Mouse (Mus musculus) liver, embryonic 11.5 days (tissue): Measurements from ENCODE around the gene Cacna2d4. TPM values are rescaled to one million over a fixed set of nuclear protein-coding genes. Genes with fewer than 3 reads are reported as not detected.

Experiments
- ATAC-seq: fragments of 200-750 bp; cut with Nextera tagmentation; replicated peaks from 2 replicates; pipeline ENCODE4 v1.8.0; 2017; ENCODE audit warnings: moderate number of reproducible peaks, mild to moderate bottlenecking, moderate TSS enrichment, moderate library complexity; ENCODE audit not compliant: low FRiP score
- DNase-seq: peaks from one replicate; pipeline ENCODE4 v3.0.0-alpha.2; 2017; ENCODE audit warnings: low spot score
- H3K27ac ChIP-seq: fragments of 300-500 bp; sonication (generic); 2 replicates; pipeline ENCODE4 v1.5.1; 2014; ENCODE audit warnings: mild to moderate bottlenecking, low read depth, low read length, control low read depth
- H3K27me3 ChIP-seq: fragments of 300-500 bp; sonication (generic); replicated peaks from 2 replicates; pipeline ENCODE4 v1.6.1; 2014; ENCODE audit warnings: low read length, mixed read lengths; ENCODE audit not compliant: control insufficient read depth, insufficient read depth
- H3K36me3 ChIP-seq: fragments of 300-500 bp; sonication (generic); 2 replicates; pipeline ENCODE4 v1.6.1; 2014; ENCODE audit warnings: mild to moderate bottlenecking, low read length, moderate library complexity, mixed read lengths; ENCODE audit not compliant: control insufficient read depth, insufficient read depth
- H3K4me1 ChIP-seq: fragments of 300-500 bp; sonication (generic); replicated peaks from 2 replicates; pipeline ENCODE4 v1.6.1; 2014; ENCODE audit warnings: low read length, mixed read lengths; ENCODE audit not compliant: control insufficient read depth, insufficient read depth
- H3K4me2 ChIP-seq: fragments of 300-500 bp; sonication (generic); 2 replicates; pipeline ENCODE4 v1.6.1; 2014; ENCODE audit warnings: mild to moderate bottlenecking, control low read depth, moderate library complexity
- H3K4me3 ChIP-seq: fragments of 300-500 bp; sonication (generic); 2 replicates; pipeline ENCODE4 v1.5.1; 2014; ENCODE audit warnings: low read depth, low read length, control low read depth
- H3K9ac ChIP-seq: fragments of 300-500 bp; sonication (generic); 2 replicates; pipeline ENCODE4 v1.6.1; 2014; ENCODE audit warnings: low read depth, low read length, control low read depth
- H3K9me3 ChIP-seq: fragments of 300-500 bp; sonication (generic); 2 replicates; pipeline ENCODE4 v1.6.1; 2016; ENCODE audit warnings: low read length, inconsistent platforms, mixed read lengths; ENCODE audit not compliant: control insufficient read depth
- WGBS: fragments of 180-500 bp; shearing (Covaris S2); extraction: QIAGEN DNeasy Blood & Tissue Kit; methylation state at CpG from one replicate; pipeline ENCODE4 v1.1.7; 2014; 5-methylcytosine and 5-hydroxymethylcytosine counted together
- polyA plus RNA-seq: library from polyadenylated mRNA; unstranded; fragments of >200 nt; fragmentation: Nextera tagmentation; extraction: Ambion mirVana; gene quantifications from 2 replicates; pipeline ENCODE4 v1.2.1, GENCODE M21; 2014

Gene Cacna2d4
- polyA plus RNA-seq, 1 experiment from 2014 or later: not detected

- Histone ChIP-seq H3K4me3 (no peak overlapping the region), H3K4me2 (no peak overlapping the region), H3K4me1 (no peaks in the 10 kb centered on the region), H3K9me3 (no peaks in the 10 kb centered on the region), H3K27me3 (peaks cover 12% of the 10 kb centered on the region), H3K27ac (no peak overlapping the region), H3K36me3 (no peaks in the 10 kb centered on the region), H3K9ac (no peak overlapping the region)
- WGBS: 38% methylated on average over 16 of the region's 16 CpGs
- DNase-seq (no peak), ATAC-seq (no peak)
Observed at GRCm38 (mm10) chr6:119320481-119320880, 84.2 kb downstream of the Cacna2d4 start.

GRCm38 (mm10) chr6:119321752-119322151, 85.4 kb downstream of the Cacna2d4 start:
- ATAC-seq (no peak), DNase-seq (no peak)
- no peaks in the 10 kb centered on the region for H3K4me1 ChIP-seq
- no peaks in the 10 kb centered on the region for H3K36me3 ChIP-seq
- no peaks in the 10 kb centered on the region for H3K9me3 ChIP-seq
- 72% methylated on average over 7 of the region's 7 CpGs for WGBS
- H3K9ac ChIP-seq: no peak overlapping the region
- H3K4me3 ChIP-seq: no peak overlapping the region
- no peak overlapping the region for H3K4me2 ChIP-seq
- H3K27me3 ChIP-seq: peaks cover 17% of the 10 kb centered on the region
- no peak overlapping the region for H3K27ac ChIP-seq

GRCm38 (mm10) chr6:119324776-119325175, 88.5 kb downstream of the Cacna2d4 start:
- WGBS: 52% methylated on average over 10 of the region's 10 CpGs

GRCm38 (mm10) chr6:119325978-119326377, 89.7 kb downstream of the Cacna2d4 start:
- no peak overlapping the region for H3K4me2 ChIP-seq

More at GRCm38 (mm10) chr6:119324776-119325175, 88.5 kb downstream of the Cacna2d4 start:
- no peaks in the 10 kb centered on the region for H3K4me1 ChIP-seq
- no peaks in the 10 kb centered on the region for H3K9me3 ChIP-seq
- H3K4me2 ChIP-seq: no peak overlapping the region
- DNase-seq: no peak
- no peak overlapping the region for H3K27ac ChIP-seq
- no peak overlapping the region for H3K4me3 ChIP-seq
- ATAC-seq: no peak
- H3K36me3 ChIP-seq: no peaks in the 10 kb centered on the region
- H3K9ac ChIP-seq: no peak overlapping the region
- H3K27me3 ChIP-seq: peaks cover 45% of the 10 kb centered on the region

GRCm38 (mm10) chr6:119326541-119326940, 90.2 kb downstream of the Cacna2d4 start:
- no peak overlapping the region for H3K4me2 ChIP-seq
- peaks cover 63% of the 10 kb centered on the region for H3K27me3 ChIP-seq
- H3K4me1 ChIP-seq: no peaks in the 10 kb centered on the region
- no peak for DNase-seq
- WGBS: 20% methylated on average over 7 of the region's 7 CpGs
- H3K4me3 ChIP-seq: no peak overlapping the region
- H3K36me3 ChIP-seq: no peaks in the 10 kb centered on the region
- H3K9me3 ChIP-seq: no peaks in the 10 kb centered on the region
- H3K9ac ChIP-seq: no peak overlapping the region
- no peak overlapping the region for H3K27ac ChIP-seq
- no peak for ATAC-seq

More at GRCm38 (mm10) chr6:119325978-119326377, 89.7 kb downstream of the Cacna2d4 start:
- no peak for DNase-seq
- H3K36me3 ChIP-seq: no peaks in the 10 kb centered on the region
- H3K4me1 ChIP-seq: no peaks in the 10 kb centered on the region
- no peak overlapping the region for H3K4me3 ChIP-seq
- ATAC-seq: no peak
- no peak overlapping the region for H3K27ac ChIP-seq
- WGBS: 64% methylated on average over 6 of the region's 6 CpGs
- no peak overlapping the region for H3K9ac ChIP-seq
- no peaks in the 10 kb centered on the region for H3K9me3 ChIP-seq
- peaks cover 57% of the 10 kb centered on the region for H3K27me3 ChIP-seq

GRCm38 (mm10) chr6:119328521-119329115, 92.3 kb downstream of the Cacna2d4 start:
- H3K9me3 ChIP-seq: no peaks in the 10 kb centered on the region
- no peak overlapping the region for H3K4me2 ChIP-seq
- 7% methylated on average over 11 of the region's 11 CpGs for whole genome bisulfite sequencing
- ATAC-seq (no peak), DNase-seq (no peak)
- H3K27me3 ChIP-seq: peaks cover 73% of the 10 kb centered on the region
- H3K4me1 ChIP-seq: no peaks in the 10 kb centered on the region
- H3K36me3 ChIP-seq: no peaks in the 10 kb centered on the region
- no peak overlapping the region for H3K27ac ChIP-seq
- H3K4me3 ChIP-seq: no peak overlapping the region
- no peak overlapping the region for H3K9ac ChIP-seq

GRCm38 (mm10) chr6:119329215-119329714, 92.9 kb downstream of the Cacna2d4 start:
- Histone ChIP-seq H3K36me3 (no peaks in the 10 kb centered on the region), H3K27ac (no peak overlapping the region), H3K4me3 (no peak overlapping the region), H3K27me3 (peaks cover 73% of the 10 kb centered on the region), H3K4me2 (no peak overlapping the region), H3K9ac (no peak overlapping the region), H3K9me3 (no peaks in the 10 kb centered on the region), H3K4me1 (no peaks in the 10 kb centered on the region)
- ATAC-seq: no peak
- 2% methylated on average over 8 of the region's 8 CpGs for WGBS
- no peak for DNase-seq

GRCm38 (mm10) chr6:119329936-119330335, 93.6 kb downstream of the Cacna2d4 start:
- Histone ChIP-seq H3K36me3 (no peaks in the 10 kb centered on the region), H3K9me3 (no peaks in the 10 kb centered on the region), H3K27me3 (peaks cover 69% of the 10 kb centered on the region), H3K27ac (no peak overlapping the region), H3K4me2 (no peak overlapping the region; the same call in 1 of the 2 replicates), H3K9ac (no peak overlapping the region), H3K4me1 (no peaks in the 10 kb centered on the region), H3K4me3 (no peak overlapping the region)
- no peak for DNase-seq
- WGBS: 19% methylated on average over 6 of the region's 6 CpGs
- no peak for ATAC-seq

GRCm38 (mm10) chr6:119330506-119330905, 94.2 kb downstream of the Cacna2d4 start, which contains the start of gene Lrtm2:
Lrtm2 (minus strand) TSS chr6:119330766.
- Histone ChIP-seq H3K4me2 (peak within 1 kb of the TSS; percentile 54), H3K27ac (no peak within 1 kb of the TSS), H3K9ac (no peak within 1 kb of the TSS), H3K4me1 (no peaks in the 10 kb centered on the region), H3K27me3 (peaks cover 66% of the 10 kb centered on the region), H3K4me3 (peak within 1 kb of the TSS; percentile 27), H3K9me3 (no peaks in the 10 kb centered on the region), H3K36me3 (no peaks in the 10 kb centered on the region)
- DNase-seq (no peak), ATAC-seq (no peak)
- WGBS: 1% methylated on average over 30 of the region's 31 CpGs
